Mouse (Mus musculus): ENCODE measurements around the gene Agbl4. TPM values are rescaled to one million over a fixed set of nuclear protein-coding genes. Genes with fewer than 3 reads are reported as not detected.

Gene Agbl4
- polyA plus RNA-seq, 1 experiment from 2014 or later: 0.97 TPM

GRCm38 (mm10) chr4:111067330-111067729 is 669.9 kb downstream of the Agbl4 start:
- Histone ChIP-seq H3K4me3 (ENCODE audit: low read length) (no peak overlapping the region), H3K4me1 (replicated peaks; ENCODE audit: control insufficient read depth, insufficient read depth, low read length) (no peaks in the 10 kb centered on the region), H3K27ac (ENCODE audit: low read length) (no peak overlapping the region), H3K9me3 (ENCODE audit: control insufficient read depth, low read length) (no peaks in the 10 kb centered on the region), H3K9ac (ENCODE audit: low read length) (no peak overlapping the region), H3K4me2 (ENCODE audit: low read depth, low read length) (no peak overlapping the region), H3K27me3 (ENCODE audit: control insufficient read depth, insufficient read depth, low read depth, low read length) (no peaks in the 10 kb centered on the region), H3K36me3 (ENCODE audit: control insufficient read depth, insufficient read depth, low read length) (no peaks in the 10 kb centered on the region)
- WGBS: 88% methylated on average over 3 of the region's 3 CpGs
- no peak for ATAC-seq (ENCODE audit: low read depth)

GRCm38 (mm10) chr4:111073738-111074497 is 676.5 kb downstream of the Agbl4 start:
- 37% methylated on average over 6 of the region's 7 CpGs for whole genome bisulfite sequencing
- no peaks in the 10 kb centered on the region for H3K27me3 ChIP-seq (ENCODE audit: control insufficient read depth, insufficient read depth, low read depth, low read length)
- no peak overlapping the region for H3K9ac ChIP-seq (ENCODE audit: low read length)
- no peaks in the 10 kb centered on the region for H3K4me1 ChIP-seq (replicated peaks; ENCODE audit: control insufficient read depth, insufficient read depth, low read length)
- ATAC-seq (ENCODE audit: low read depth): no peak
- no peaks in the 10 kb centered on the region for H3K36me3 ChIP-seq (ENCODE audit: control insufficient read depth, insufficient read depth, low read length)
- no peak overlapping the region for H3K4me2 ChIP-seq (ENCODE audit: low read depth, low read length)
- H3K9me3 ChIP-seq (ENCODE audit: control insufficient read depth, low read length): no peaks in the 10 kb centered on the region
- no peak overlapping the region for H3K27ac ChIP-seq (ENCODE audit: low read length)
- no peak overlapping the region for H3K4me3 ChIP-seq (ENCODE audit: low read length)

- Histone ChIP-seq H3K4me2 (ENCODE audit: low read depth, low read length) (no peak overlapping the region), H3K9me3 (ENCODE audit: control insufficient read depth, low read length) (no peaks in the 10 kb centered on the region), H3K27me3 (ENCODE audit: control insufficient read depth, insufficient read depth, low read depth, low read length) (no peaks in the 10 kb centered on the region), H3K4me1 (replicated peaks; ENCODE audit: control insufficient read depth, insufficient read depth, low read length) (no peaks in the 10 kb centered on the region), H3K27ac (ENCODE audit: low read length) (no peak overlapping the region), H3K4me3 (ENCODE audit: low read length) (no peak overlapping the region), H3K9ac (ENCODE audit: low read length) (no peak overlapping the region), H3K36me3 (ENCODE audit: control insufficient read depth, insufficient read depth, low read length) (no peaks in the 10 kb centered on the region)
- WGBS: 56% methylated on average over 6 of the region's 6 CpGs
- ATAC-seq (ENCODE audit: low read depth): no peak
Observed at GRCm38 (mm10) chr4:111074701-111075154, 677.3 kb downstream of the Agbl4 start.

GRCm38 (mm10) chr4:111077810-111078209 is 680.3 kb downstream of the Agbl4 start:
- Histone ChIP-seq H3K9ac (ENCODE audit: low read length) (no peak overlapping the region), H3K36me3 (ENCODE audit: control insufficient read depth, insufficient read depth, low read length) (no peaks in the 10 kb centered on the region), H3K4me3 (ENCODE audit: low read length) (no peak overlapping the region), H3K27ac (ENCODE audit: low read length) (no peak overlapping the region), H3K9me3 (ENCODE audit: control insufficient read depth, low read length) (no peaks in the 10 kb centered on the region), H3K4me2 (ENCODE audit: low read depth, low read length) (no peak overlapping the region), H3K4me1 (replicated peaks; ENCODE audit: control insufficient read depth, insufficient read depth, low read length) (no peaks in the 10 kb centered on the region), H3K27me3 (ENCODE audit: control insufficient read depth, insufficient read depth, low read depth, low read length) (no peaks in the 10 kb centered on the region)
- ATAC-seq (ENCODE audit: low read depth): no peak
- WGBS: 79% methylated on average over 3 of the region's 3 CpGs

GRCm38 (mm10) chr4:111085330-111085729 is 687.9 kb downstream of the Agbl4 start:
- no peak overlapping the region for H3K27ac ChIP-seq (ENCODE audit: low read length)
- H3K4me2 ChIP-seq (ENCODE audit: low read depth, low read length): no peak overlapping the region
- no peaks in the 10 kb centered on the region for H3K4me1 ChIP-seq (replicated peaks; ENCODE audit: control insufficient read depth, insufficient read depth, low read length)
- no peak overlapping the region for H3K4me3 ChIP-seq (ENCODE audit: low read length)
- no peak for ATAC-seq (ENCODE audit: low read depth)
- H3K9me3 ChIP-seq (ENCODE audit: control insufficient read depth, low read length): no peaks in the 10 kb centered on the region
- no peak overlapping the region for H3K9ac ChIP-seq (ENCODE audit: low read length)
- H3K27me3 ChIP-seq (ENCODE audit: control insufficient read depth, insufficient read depth, low read depth, low read length): no peaks in the 10 kb centered on the region
- WGBS: 81% methylated on average over 1 of the region's 1 CpGs
- no peaks in the 10 kb centered on the region for H3K36me3 ChIP-seq (ENCODE audit: control insufficient read depth, insufficient read depth, low read length)

GRCm38 (mm10) chr4:111136217-111137147 is 739.0 kb downstream of the Agbl4 start:
- Histone ChIP-seq H3K36me3 (ENCODE audit: control insufficient read depth, insufficient read depth, low read length) (no peaks in the 10 kb centered on the region), H3K4me2 (ENCODE audit: low read depth, low read length) (no peak overlapping the region), H3K9me3 (ENCODE audit: control insufficient read depth, low read length) (no peaks in the 10 kb centered on the region), H3K4me3 (ENCODE audit: low read length) (no peak overlapping the region), H3K4me1 (replicated peaks; ENCODE audit: control insufficient read depth, insufficient read depth, low read length) (no peaks in the 10 kb centered on the region), H3K27ac (ENCODE audit: low read length) (no peak overlapping the region), H3K27me3 (ENCODE audit: control insufficient read depth, insufficient read depth, low read depth, low read length) (no peaks in the 10 kb centered on the region), H3K9ac (ENCODE audit: low read length) (no peak overlapping the region)
- WGBS: 35% methylated on average over 3 of the region's 3 CpGs
- no peak for ATAC-seq (ENCODE audit: low read depth)

- Histone ChIP-seq H3K4me1 (replicated peaks; ENCODE audit: control insufficient read depth, insufficient read depth, low read length) (no peaks in the 10 kb centered on the region), H3K27ac (ENCODE audit: low read length) (no peak overlapping the region), H3K4me3 (ENCODE audit: low read length) (no peak overlapping the region), H3K9me3 (ENCODE audit: control insufficient read depth, low read length) (no peaks in the 10 kb centered on the region), H3K9ac (ENCODE audit: low read length) (no peak overlapping the region), H3K36me3 (ENCODE audit: control insufficient read depth, insufficient read depth, low read length) (no peaks in the 10 kb centered on the region), H3K27me3 (ENCODE audit: control insufficient read depth, insufficient read depth, low read depth, low read length) (no peaks in the 10 kb centered on the region), H3K4me2 (ENCODE audit: low read depth, low read length) (no peak overlapping the region)
- ATAC-seq (ENCODE audit: low read depth): no peak
- 94% methylated on average over 1 of the region's 1 CpGs for WGBS
Observed at GRCm38 (mm10) chr4:111147748-111148147, 750.3 kb downstream of the Agbl4 start.

- 66% methylated on average over 1 of the region's 1 CpGs for WGBS
- no peak overlapping the region for H3K4me3 ChIP-seq (ENCODE audit: low read length)
- no peak for ATAC-seq (ENCODE audit: low read depth)
- H3K9me3 ChIP-seq (ENCODE audit: control insufficient read depth, low read length): no peaks in the 10 kb centered on the region
- H3K27ac ChIP-seq (ENCODE audit: low read length): no peak overlapping the region
- no peak overlapping the region for H3K4me2 ChIP-seq (ENCODE audit: low read depth, low read length)
- no peaks in the 10 kb centered on the region for H3K36me3 ChIP-seq (ENCODE audit: control insufficient read depth, insufficient read depth, low read length)
- no peak overlapping the region for H3K9ac ChIP-seq (ENCODE audit: low read length)
- H3K4me1 ChIP-seq (replicated peaks; ENCODE audit: control insufficient read depth, insufficient read depth, low read length): no peaks in the 10 kb centered on the region
- no peaks in the 10 kb centered on the region for H3K27me3 ChIP-seq (ENCODE audit: control insufficient read depth, insufficient read depth, low read depth, low read length)
Observed at GRCm38 (mm10) chr4:111155859-111156258, 758.4 kb downstream of the Agbl4 start.

- Histone ChIP-seq H3K36me3 (ENCODE audit: control insufficient read depth, insufficient read depth, low read length) (no peaks in the 10 kb centered on the region), H3K4me2 (ENCODE audit: low read depth, low read length) (no peak overlapping the region), H3K27me3 (ENCODE audit: control insufficient read depth, insufficient read depth, low read depth, low read length) (no peaks in the 10 kb centered on the region), H3K4me3 (ENCODE audit: low read length) (no peak overlapping the region), H3K4me1 (replicated peaks; ENCODE audit: control insufficient read depth, insufficient read depth, low read length) (no peaks in the 10 kb centered on the region), H3K27ac (ENCODE audit: low read length) (no peak overlapping the region), H3K9me3 (ENCODE audit: control insufficient read depth, low read length) (no peaks in the 10 kb centered on the region), H3K9ac (ENCODE audit: low read length) (no peak overlapping the region)
- WGBS: 83% methylated on average over 2 of the region's 2 CpGs
- no peak for ATAC-seq (ENCODE audit: low read depth)
Observed at GRCm38 (mm10) chr4:111181478-111181877, 784.0 kb downstream of the Agbl4 start.

All from lung, embryonic 16.5 days (tissue).